Mouse (Mus musculus) heart, postnatal 0 days (tissue): ENCODE measurements at regions not wholly inside any gene's neighbourhood (a gene's known extent, or its start where the extent isn't known, plus 50 kb on each side); places are given as distances from the start of the nearest gene placed in this dataset.
A peak's percentile ranks its signal among the peaks of the same experiment; 100 is the strongest.

ENCODE experiments used
- CTCF ChIP-seq: IDR thresholded peaks from 2 replicates; pipeline ENCODE4 v1.5.1; 2016; ENCODE audit warnings: antibody characterized with exemption, control low read depth, low read depth
- EP300 ChIP-seq: IDR thresholded peaks from 2 replicates; pipeline ENCODE4 v1.6.1; 2016; ENCODE audit warnings: antibody characterized with exemption, low read depth

- TF ChIP-seq CTCF = peak; percentile 93
- TF ChIP-seq EP300 = no peak
These were observed 66.5 kb upstream of the Sept5 start for GRCm38 (mm10) chr16:18696074-18696819.
